Mouse (Mus musculus): Measurements from ENCODE around the gene Rhbdf1. TPM values are rescaled to one million over a fixed set of nuclear protein-coding genes. Genes with fewer than 3 reads are reported as not detected.
A peak's percentile ranks its signal among the peaks of the same experiment; 100 is the strongest.

Gene Rhbdf1
- polyA plus RNA-seq, 1 experiment from 2014 or later, result 83.7 TPM

DNA sequence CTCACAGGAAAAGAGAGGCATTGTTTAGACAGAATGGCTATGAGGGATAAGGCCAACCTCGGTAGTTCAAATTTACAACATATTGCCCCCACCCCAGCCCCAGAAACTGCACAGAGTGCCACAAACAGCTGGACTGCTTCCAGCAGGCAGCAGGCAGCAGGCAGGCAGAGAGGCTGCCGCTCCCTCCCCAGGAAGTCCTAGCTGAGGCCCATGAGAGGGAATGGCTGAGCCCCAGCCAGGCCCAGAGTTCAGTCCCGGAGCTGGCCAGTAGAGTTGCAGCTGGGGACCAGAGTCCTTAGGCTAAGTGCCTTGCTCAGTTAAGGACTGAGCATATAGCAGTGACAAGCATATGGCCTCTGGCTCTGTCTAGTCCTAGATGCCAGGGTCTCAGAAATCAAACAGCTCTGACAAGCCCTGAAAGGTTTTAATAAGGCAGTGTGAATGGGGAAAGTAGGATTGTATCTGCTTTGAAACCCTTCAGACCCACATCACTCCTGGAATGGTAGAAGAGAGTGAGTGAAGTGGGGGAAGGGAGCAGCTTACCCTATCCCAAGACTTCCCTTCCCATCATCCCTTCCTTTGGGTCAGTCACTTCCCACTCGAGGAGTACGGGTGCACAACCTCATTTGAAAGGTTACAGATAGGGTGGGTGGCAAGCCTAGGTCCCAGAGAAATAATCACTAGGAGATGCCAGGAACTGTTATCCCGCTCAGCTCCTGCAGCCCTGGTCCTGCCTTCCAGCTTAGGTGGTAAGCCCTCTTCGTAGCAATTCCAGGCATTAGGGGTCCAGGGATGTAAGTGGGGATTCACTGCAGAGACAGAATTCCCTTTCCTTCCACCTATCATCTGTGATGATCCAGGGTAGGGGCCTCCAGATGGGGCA is 3.4 kb upstream of the Rhbdf1 start:
- no peaks in the 10 kb centered on the region for H3K27me3 ChIP-seq
- H3K4me3 ChIP-seq, result no peak overlapping the region; the same call in 1 of the 2 replicates
- H3K27ac ChIP-seq, result peak overlapping the region; percentile 94
- H3K4me1 ChIP-seq, result peaks cover 69% of the 10 kb centered on the region
- H3K9ac ChIP-seq, result no peak overlapping the region
- no peaks in the 10 kb centered on the region for H3K9me3 ChIP-seq
- no peak for ATAC-seq (ENCODE audit: insufficient number of reproducible peaks, low FRiP score, low TSS enrichment, low read depth)
- H3K4me2 ChIP-seq, result peak overlapping the region; percentile 27
- 39% methylated on average over 7 of the region's 7 CpGs for WGBS
- peaks cover 23% of the 10 kb centered on the region for H3K36me3 ChIP-seq

DNA sequence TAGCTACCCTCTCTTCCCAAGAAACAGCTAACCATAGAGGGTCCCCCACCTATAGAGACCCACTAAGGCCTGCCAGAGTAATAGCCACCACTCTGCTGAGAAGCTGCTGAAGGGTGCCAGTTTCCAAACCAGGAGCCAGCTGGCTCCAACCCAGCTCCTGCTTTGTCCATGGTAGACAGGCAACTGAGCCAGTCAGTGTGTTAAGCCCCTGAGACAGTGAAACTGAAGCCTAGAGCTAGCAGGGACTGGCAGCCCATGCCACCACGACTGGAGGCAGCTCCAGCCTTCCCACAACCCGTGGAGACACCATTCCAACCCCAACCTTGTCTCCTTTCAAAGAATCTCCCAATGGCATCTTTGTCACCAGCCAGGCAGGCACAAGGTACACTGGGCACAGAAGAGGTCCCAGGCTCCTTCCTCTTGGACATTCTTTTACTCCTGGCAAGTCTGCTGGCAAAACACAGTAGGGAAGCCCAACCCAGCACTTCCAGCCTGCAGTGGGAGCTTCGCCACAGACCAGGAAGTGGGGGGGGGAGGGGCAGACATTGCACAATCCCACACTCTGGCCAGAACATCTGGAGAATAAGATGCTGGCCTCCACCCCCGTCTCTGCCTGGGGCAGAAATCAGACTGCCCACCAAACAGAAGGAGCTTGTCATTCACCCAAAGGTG is 2.5 kb upstream of the Rhbdf1 start:
- WGBS, result 7% methylated on average over 4 of the region's 4 CpGs
- H3K9me3 ChIP-seq, result no peaks in the 10 kb centered on the region
- peaks cover 16% of the 10 kb centered on the region for H3K36me3 ChIP-seq
- peak overlapping the region; percentile 94 for H3K27ac ChIP-seq
- ATAC-seq (ENCODE audit: insufficient number of reproducible peaks, low FRiP score, low TSS enrichment, low read depth), result peak; percentile 57; the same call in 1 of the 2 replicates
- H3K4me2 ChIP-seq, result peak overlapping the region; percentile 27
- H3K4me1 ChIP-seq, result peaks cover 77% of the 10 kb centered on the region
- no peaks in the 10 kb centered on the region for H3K27me3 ChIP-seq
- H3K4me3 ChIP-seq, result no peak overlapping the region
- no peak overlapping the region for H3K9ac ChIP-seq

DNA sequence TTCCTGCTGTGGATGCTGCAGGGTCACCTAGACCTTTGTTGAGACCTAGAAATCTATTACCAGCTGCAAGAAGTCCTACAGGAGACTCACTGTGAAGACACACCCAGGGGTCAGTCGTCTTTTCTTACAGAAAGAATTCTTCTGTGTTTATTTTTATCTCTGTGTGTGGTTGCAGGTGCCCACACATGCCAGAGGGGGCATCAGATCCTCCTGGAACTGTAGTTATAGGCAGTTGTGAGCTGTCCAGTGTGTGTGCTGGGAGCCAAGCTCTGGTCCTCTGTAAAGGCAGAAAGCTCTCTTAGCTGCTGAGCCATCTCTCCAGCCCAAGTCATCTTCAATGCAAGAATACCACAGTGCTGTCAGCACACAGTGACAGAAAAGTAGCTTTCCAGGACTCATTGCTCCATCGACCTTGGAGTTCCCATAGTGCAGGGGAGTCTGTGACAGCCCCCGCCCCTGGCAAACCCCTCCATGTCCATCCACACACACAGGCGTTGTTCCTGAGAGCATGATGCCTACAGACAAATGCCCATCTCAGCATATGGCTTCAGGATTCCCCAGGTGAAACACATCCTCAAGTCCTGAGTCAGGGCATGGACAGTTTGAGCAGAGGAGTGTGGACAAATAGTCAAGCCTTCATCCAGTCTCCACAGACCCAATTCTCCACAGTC is 1.3 kb upstream of the Rhbdf1 start:
- Histone ChIP-seq H3K9ac (no peak overlapping the region), H3K9me3 (no peaks in the 10 kb centered on the region), H3K27ac (peak overlapping the region; percentile 94), H3K4me1 (peaks cover 89% of the 10 kb centered on the region), H3K4me2 (no peak overlapping the region), H3K4me3 (no peak overlapping the region), H3K36me3 (peaks cover 4% of the 10 kb centered on the region; the same call in 1 of the 2 replicates), H3K27me3 (no peaks in the 10 kb centered on the region)
- 74% methylated on average over 4 of the region's 4 CpGs for WGBS
- no peak for ATAC-seq (ENCODE audit: insufficient number of reproducible peaks, low FRiP score, low TSS enrichment, low read depth)

DNA sequence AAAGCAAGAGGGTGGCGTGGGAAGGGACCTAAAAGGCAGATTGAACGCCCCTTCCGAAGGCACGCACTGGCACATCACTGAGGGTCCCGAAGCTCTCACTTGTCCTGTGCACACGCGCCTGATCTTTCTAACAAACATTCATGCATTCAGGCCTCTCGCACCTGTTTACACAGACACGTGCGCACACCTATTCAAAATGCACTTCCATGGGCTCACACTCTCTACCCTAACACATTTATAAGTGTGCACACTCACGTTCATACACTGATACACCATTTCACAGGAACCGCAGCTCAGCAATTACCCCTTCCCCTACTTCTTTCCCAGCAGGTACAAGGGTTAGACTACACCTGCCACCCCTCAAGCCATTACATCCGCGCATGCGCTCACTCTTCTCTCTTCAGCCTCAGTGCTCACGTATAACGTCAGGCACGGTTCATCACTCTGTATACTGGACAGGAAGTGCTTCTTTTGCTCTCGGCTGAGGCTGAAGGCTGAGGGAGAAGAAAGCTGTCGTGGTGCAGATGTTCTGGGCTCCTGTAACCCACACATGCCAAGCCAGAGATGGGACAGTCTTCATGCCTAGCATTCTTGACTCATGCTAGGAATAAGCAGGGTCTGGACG is 582 bp upstream of the Rhbdf1 start:
- peak overlapping the region; percentile 87 for H3K4me3 ChIP-seq
- no peaks in the 10 kb centered on the region for H3K9me3 ChIP-seq
- H3K27ac ChIP-seq, result peak overlapping the region; percentile 96
- H3K9ac ChIP-seq, result peak overlapping the region; percentile 91; the same call in 1 of the 2 replicates
- no peak for ATAC-seq (ENCODE audit: insufficient number of reproducible peaks, low FRiP score, low TSS enrichment, low read depth)
- H3K36me3 ChIP-seq, result no peaks in the 10 kb centered on the region
- no peaks in the 10 kb centered on the region for H3K27me3 ChIP-seq
- H3K4me1 ChIP-seq, result peaks cover 90% of the 10 kb centered on the region
- peak overlapping the region; percentile 70 for H3K4me2 ChIP-seq
- 8% methylated on average over 21 of the region's 21 CpGs for WGBS

DNA sequence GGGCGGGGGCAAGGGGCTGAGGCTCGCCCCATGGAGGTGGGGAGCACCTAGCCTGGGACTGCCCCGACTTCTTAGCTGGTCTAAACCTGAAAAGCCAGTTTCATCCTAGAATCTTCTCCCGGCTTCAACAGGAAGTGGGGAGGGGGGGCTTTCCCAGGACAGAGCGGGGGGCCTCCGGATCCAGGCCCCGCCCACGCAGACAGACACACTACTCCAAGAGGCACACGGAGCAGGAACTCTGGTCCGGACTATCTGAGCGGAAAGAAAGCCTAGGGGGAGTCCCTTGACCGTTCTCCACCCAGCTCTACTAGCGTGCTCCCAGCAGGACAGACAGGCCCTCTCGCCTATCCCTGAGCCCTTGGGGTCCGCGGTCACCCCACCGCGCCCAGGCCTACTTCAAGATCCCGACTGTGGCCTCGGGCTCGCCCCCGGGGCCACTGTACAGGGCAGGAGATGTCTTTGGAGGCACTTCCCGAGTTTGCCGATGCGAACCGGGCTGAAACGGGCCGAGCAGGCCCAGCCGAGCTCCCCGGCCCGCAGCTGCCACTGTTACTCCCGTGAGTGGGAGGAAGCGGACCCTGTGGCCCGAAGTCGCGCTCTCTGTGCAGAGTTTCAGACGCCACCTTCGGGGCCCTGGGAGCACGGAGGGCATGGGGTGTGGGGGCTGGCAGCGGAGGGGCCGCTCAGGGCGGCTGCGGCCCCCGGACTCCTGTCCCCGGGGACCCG is 712 bp downstream of the Rhbdf1 start:
- Histone ChIP-seq H3K9ac (peak overlapping the region; percentile 91), H3K27ac (peak overlapping the region; percentile 96), H3K4me2 (peak overlapping the region; percentile 70), H3K4me3 (peak overlapping the region; percentile 87), H3K27me3 (no peaks in the 10 kb centered on the region), H3K9me3 (no peaks in the 10 kb centered on the region), H3K36me3 (peaks cover 2% of the 10 kb centered on the region; the same call in 1 of the 2 replicates), H3K4me1 (peaks cover 82% of the 10 kb centered on the region)
- ATAC-seq (ENCODE audit: insufficient number of reproducible peaks, low FRiP score, low TSS enrichment, low read depth), result peak; percentile 52
- WGBS, result under 1% methylated on average over 46 of the region's 46 CpGs

DNA sequence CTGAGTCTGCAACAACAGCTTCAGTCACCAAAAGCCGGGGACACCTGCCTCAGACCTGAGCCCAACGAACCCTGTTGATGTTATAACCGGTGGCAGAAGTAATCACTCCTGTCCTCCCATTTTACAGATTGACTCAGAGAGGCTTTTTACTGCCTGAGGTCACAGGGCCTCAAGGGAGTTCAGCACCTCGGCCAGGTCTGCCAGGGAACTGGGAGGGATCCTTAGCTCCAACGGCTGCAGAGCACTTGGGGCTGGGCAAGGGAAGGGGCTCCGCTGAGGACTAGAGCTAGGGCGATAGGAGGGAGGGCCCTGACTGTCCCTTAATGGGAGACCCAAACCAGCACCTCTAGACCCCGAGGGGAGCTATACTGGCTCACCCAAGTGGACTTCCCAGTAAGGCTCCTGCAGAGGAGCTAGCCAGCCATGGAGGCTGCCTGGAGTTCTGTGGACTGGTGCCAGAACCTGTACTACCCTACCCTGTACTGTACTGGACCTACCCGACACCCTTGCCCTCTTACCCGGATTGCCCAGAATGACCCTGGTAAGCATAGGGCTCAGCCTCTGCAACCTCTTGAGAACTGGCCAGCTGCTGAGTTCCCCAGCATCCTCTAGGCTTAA is 1.4 kb downstream of the Rhbdf1 start:
- Histone ChIP-seq H3K9me3 (no peaks in the 10 kb centered on the region), H3K9ac (peak overlapping the region; percentile 91), H3K4me3 (peak overlapping the region; percentile 87), H3K4me2 (peak overlapping the region; percentile 70), H3K27ac (peak overlapping the region; percentile 96), H3K27me3 (no peaks in the 10 kb centered on the region), H3K36me3 (peaks cover 8% of the 10 kb centered on the region), H3K4me1 (peaks cover 76% of the 10 kb centered on the region)
- 32% methylated on average over 10 of the region's 10 CpGs for WGBS
- peak; percentile 22 for ATAC-seq (ENCODE audit: insufficient number of reproducible peaks, low FRiP score, low TSS enrichment, low read depth)

DNA sequence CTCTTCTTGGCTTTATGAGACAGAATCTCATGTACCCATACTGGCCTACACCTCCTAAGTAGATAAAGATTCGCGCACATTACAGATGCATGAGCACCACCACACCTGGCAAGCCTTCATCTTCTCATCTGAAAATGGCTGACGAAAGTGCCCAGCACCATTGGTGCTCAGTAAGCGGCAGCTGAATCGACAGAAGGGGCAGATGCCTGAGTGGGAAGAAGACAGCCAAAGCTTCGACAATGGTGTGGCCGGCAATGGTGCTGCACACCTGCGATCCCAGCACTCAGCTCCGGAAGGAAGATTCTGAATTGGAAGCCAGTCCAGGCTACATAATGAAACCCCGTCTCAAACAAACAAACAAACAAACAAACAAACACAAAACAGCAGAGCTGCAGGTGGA is 2.8 kb downstream of the Rhbdf1 start:
- H3K9ac ChIP-seq, result no peak overlapping the region
- H3K27ac ChIP-seq, result no peak overlapping the region
- no peak overlapping the region for H3K4me3 ChIP-seq
- H3K4me2 ChIP-seq, result no peak overlapping the region
- 90% methylated on average over 10 of the region's 10 CpGs for WGBS
- H3K9me3 ChIP-seq, result no peaks in the 10 kb centered on the region
- no peak for ATAC-seq (ENCODE audit: insufficient number of reproducible peaks, low FRiP score, low TSS enrichment, low read depth)
- peaks cover 22% of the 10 kb centered on the region for H3K36me3 ChIP-seq
- no peaks in the 10 kb centered on the region for H3K27me3 ChIP-seq
- H3K4me1 ChIP-seq, result peaks cover 61% of the 10 kb centered on the region

DNA sequence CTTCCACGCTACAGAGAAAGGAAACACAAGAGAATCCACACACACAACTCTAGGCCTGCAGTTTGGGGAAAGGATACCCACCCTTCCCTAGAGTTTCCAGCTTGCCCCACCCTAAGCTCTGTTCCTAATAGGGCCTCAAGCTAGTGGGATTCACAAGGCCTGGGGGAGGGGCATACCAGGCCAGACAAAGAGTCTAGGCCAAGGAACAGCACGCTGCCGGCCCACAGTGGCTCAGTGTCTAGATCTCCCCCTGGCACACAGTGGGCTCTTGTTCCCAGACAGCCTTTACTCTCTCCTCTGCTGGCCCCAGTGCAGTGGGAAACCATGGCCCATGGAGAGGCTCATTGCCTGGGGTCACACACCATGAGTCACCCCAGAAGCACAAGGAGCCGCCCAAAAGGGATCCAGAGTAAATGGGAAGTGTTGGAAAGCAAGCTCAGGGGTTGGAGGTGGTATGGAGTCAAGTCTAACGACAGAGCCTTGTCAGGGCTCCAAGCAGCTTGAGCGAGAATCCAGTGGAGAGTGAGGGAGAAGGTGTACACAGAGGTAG is 3.5 kb downstream of the Rhbdf1 start:
- no peak overlapping the region for H3K4me3 ChIP-seq
- peak overlapping the region; percentile 54 for H3K27ac ChIP-seq
- H3K27me3 ChIP-seq, result no peaks in the 10 kb centered on the region
- no peak overlapping the region for H3K4me2 ChIP-seq
- no peaks in the 10 kb centered on the region for H3K9me3 ChIP-seq
- 51% methylated on average over 6 of the region's 6 CpGs for WGBS
- no peak overlapping the region for H3K9ac ChIP-seq
- H3K36me3 ChIP-seq, result peaks cover 29% of the 10 kb centered on the region
- no peak for ATAC-seq (ENCODE audit: insufficient number of reproducible peaks, low FRiP score, low TSS enrichment, low read depth)
- H3K4me1 ChIP-seq, result peaks cover 54% of the 10 kb centered on the region

DNA sequence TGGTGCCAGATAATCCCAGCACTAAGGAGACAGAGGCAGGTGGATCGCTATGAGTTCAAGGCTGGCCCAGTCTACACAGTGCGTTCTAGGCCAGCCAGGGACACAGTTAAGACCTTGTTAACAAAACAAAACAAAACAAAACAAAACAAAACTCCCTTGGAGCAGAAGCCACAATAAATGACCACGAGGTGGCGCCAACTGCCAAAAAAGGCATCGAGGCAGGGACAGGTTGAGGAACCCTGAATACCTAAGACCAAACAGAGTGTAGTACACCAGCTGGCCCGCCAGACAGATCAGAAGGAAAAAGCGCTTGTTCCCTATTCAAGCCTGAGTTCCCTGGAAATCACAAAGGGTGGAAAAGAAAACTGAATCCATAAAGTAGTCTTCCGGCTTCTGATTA is 5.2 kb downstream of the Rhbdf1 start:
- Histone ChIP-seq H3K36me3 (peaks cover 46% of the 10 kb centered on the region), H3K9me3 (no peaks in the 10 kb centered on the region), H3K4me2 (no peak overlapping the region), H3K27ac (no peak overlapping the region), H3K9ac (no peak overlapping the region), H3K27me3 (no peaks in the 10 kb centered on the region), H3K4me3 (no peak overlapping the region), H3K4me1 (peaks cover 39% of the 10 kb centered on the region)
- WGBS, result 26% methylated on average over 8 of the region's 8 CpGs
- no peak for ATAC-seq (ENCODE audit: insufficient number of reproducible peaks, low FRiP score, low TSS enrichment, low read depth)

DNA sequence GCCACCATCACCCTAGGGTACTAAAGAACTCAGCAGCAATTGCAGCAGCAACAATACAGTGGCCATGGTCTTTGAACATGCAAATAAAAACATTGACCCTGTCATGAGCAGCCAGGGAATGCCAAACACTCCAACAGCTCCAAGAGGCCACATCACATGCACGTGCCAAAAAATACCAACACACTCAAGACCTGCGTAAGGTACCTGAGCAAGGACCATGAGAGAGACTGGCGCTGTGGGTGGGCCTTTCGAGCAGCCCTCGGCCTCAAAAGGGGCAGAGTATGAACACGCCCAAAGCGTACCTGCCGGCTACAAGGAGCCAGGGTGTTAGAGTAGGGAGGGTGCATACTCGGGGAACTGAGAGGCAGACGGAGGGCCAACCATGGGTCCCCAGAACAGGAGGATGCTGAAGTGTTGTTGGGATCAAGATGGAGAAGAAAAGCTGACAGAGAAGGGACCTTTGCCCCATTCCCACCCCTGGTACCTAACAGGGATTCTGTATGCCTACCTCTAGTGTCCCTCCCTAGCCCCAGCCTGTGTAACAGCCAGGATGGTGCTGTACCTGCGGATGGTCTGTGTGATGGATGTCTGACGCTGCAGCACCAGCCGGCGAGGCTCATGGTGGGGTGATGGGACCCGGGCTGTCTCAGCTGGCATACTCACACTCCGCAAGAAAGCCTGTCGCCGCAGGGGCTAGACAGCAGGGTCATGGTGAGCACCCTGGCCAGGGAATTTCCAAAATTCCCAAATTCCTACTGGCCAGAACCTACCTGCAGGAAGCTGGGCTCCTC is 6.5 kb downstream of the Rhbdf1 start:
- Histone ChIP-seq H3K27ac (no peak overlapping the region), H3K4me2 (no peak overlapping the region), H3K9ac (no peak overlapping the region), H3K9me3 (no peaks in the 10 kb centered on the region), H3K4me1 (peaks cover 31% of the 10 kb centered on the region), H3K4me3 (no peak overlapping the region), H3K36me3 (peaks cover 59% of the 10 kb centered on the region), H3K27me3 (no peaks in the 10 kb centered on the region)
- ATAC-seq (ENCODE audit: insufficient number of reproducible peaks, low FRiP score, low TSS enrichment, low read depth), result no peak
- whole genome bisulfite sequencing, result 93% methylated on average over 18 of the region's 18 CpGs
